Mouse (Mus musculus): ENCODE measurements around the gene Gm20431.

Gene Gm20431

DNA sequence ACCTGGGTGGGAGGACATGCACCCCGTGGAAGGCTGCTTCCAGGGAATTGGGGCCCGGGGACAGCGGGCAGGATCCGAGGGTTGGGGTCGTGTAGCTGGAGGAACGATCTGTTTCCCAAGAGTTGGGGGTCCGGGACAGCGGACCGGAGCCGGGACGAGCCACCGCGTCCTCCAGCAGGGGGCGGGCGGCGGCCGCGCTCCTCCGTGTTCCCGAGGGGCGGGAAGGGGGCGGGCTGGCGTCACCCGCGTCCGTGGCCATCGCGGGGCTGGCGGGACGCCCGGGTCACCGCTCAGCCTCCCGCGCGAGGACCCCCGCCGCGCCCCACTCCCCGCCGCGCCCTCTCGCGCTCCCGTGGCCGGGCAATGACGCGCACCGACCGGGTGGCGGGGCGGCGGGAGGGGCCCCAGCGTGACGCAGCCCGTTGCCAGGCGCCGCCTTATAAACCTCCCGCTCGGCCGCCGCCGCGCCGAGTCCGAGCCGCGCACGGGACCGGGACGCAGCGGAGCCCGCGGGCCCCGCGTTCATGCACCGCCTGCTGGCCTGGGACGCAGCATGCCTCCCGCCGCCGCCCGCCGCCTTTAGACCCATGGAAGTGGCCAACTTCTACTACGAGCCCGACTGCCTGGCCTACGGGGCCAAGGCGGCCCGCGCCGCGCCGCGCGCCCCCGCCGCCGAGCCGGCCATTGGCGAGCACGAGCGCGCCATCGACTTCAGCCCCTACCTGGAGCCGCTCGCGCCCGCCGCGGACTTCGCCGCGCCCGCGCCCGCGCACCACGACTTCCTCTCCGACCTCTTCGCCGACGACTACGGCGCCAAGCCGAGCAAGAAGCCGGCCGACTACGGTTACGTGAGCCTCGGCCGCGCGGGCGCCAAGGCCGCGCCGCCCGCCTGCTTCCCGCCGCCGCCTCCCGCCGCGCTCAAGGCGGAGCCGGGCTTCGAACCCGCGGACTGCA is 27.5 kb upstream of the Gm20431 start, which contains the start of gene Cebpb:
TSS of gene Cebpb (plus strand) at position 418 of the 954 bp plus-strand sequence.
- DNase-seq (ENCODE audit: low spot score), result peak; percentile 73

DNA sequence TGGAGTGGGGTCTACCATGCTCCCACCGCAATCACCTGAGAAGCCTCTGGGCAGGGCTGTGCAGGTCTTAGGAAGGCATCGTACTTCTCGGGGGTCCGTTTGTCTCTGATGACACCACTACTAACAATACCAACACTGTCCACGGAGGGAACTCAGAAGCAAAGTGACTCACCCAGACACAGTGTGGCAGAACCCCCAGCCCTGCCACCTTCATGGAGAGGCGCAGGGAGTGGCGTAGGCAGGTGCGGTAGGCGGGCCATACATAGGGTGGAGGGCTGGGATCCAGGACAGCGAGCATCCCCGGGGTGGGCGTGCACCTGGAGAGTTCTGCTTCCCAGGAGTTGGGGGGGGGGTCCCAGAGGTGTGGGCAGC is 26.8 kb upstream of the Gm20431 start:
- no peak for DNase-seq (ENCODE audit: low spot score)

DNA sequence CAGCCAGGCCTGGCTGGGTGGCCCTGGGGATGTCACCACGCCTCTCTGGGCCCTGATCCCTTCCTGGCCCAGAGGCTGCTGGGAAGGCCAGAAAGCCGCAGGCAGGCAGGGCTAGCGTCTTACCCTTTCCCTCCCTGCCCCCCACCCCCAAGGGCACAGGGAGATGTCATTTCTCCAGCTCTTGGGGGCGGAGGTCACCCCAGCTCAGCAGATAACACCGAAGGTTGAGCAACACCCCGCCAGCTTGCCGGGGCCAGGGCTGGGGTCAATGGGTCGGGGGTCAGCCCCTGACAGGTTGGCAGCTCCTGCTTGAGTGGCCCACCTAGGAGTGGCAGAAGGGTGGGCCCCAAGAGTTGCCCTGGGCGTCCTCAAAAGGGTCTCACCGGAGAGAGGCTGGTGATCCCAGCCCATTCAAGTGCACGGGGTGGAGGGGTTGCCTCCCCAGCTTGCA is 26.4 kb upstream of the Gm20431 start:
- no peak for DNase-seq (ENCODE audit: low spot score)

DNA sequence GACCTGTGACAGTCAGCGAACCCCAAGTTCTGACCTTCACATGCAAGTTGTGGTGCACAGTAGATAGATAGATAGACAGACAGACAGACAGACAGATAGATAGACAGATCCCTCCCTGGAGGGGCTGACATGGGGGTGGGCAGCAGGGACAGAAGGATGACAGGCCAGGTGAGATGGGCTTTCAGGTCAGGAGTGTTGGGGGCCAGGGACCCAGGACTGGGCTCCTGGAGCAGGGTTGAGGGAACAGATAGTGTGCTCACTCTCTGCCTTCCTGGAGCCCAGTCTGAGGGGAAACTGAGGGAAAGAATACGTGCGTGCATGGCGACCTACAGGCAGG is 25.9 kb upstream of the Gm20431 start:
- DNase-seq (ENCODE audit: low spot score), result no peak

DNA sequence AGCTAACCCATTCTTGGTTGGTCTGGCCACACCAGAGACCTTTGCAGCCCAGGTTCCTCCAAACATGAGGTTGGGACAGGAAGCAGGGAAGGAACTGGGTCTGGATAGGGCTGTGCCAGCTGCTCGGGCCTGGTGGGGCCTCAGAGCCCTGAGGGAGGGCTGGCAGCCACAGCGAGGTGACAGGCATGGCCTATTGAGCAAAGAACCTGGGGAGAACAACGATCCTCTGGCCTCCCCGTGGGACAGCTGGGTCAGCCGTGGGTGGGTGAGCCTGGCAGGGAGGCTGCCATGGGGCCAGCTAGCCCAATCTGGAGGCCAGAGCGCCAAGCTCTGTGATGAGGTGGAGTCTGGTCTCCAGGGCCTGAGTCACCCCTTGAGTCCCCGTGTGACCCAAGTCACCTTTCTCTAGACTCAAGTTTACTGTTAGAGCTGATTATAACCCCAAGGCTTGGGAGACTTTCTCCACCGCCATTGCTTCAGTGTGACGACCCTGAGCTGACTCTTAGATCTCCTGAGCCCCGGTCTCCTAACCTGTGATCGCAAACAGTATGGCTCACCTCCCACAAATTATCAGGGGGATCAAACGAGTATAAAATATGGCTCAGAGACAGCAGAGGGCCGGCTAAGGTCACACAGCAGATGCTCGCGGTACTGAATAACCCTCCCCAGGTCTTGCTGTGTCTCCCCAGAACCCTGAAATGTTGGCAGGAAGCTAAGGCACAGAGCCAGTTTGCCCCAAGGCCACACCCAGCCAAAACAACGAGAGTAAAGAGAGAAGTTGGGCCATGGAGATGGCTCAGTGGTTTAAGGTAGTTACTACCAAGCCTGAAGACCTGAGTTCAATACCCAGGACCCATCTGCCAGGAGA is 25.3 kb upstream of the Gm20431 start:
- DNase-seq (ENCODE audit: low spot score), result no peak

DNA sequence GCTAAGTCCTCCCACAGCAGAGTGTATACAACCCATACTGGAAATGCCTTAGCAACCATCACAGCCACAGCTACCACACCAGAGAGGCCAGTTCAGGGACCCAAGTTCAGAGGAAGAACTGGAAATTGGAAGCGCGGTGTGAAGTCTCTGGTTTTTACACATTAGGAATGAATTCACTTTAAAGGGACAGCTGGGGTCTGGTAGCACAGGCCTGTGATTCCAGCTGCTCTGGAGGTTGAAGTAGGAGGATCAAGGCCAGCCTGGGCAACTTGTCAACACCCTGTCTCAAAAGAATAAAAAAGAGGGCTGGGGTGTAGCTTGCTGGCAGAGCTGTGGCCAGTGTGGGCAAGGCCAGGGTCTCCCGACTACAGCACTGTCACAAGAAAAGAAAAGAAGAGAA is 24.6 kb upstream of the Gm20431 start:
- no peak for DNase-seq (ENCODE audit: low spot score)

DNA sequence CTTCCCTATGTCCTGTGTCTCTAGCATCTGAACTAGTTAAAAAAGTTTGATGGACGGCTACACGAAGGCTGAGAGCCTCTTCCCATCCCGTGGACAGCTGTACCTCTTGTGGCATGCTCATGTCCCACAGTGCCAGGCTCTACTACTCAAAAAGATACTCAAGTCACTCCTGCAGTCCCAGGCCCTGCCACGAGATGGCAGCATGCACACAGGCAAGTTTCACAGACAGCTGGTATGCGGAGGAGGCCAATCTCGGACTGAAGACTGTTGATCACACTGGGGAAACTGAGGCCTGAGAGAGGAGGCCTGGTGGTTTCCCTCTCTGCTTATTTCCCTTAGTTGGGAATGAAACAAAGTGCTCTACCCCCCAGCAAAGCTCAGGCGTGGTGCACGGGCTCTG is 23.8 kb upstream of the Gm20431 start:
- DNase-seq (ENCODE audit: low spot score), result peak; percentile 98

DNA sequence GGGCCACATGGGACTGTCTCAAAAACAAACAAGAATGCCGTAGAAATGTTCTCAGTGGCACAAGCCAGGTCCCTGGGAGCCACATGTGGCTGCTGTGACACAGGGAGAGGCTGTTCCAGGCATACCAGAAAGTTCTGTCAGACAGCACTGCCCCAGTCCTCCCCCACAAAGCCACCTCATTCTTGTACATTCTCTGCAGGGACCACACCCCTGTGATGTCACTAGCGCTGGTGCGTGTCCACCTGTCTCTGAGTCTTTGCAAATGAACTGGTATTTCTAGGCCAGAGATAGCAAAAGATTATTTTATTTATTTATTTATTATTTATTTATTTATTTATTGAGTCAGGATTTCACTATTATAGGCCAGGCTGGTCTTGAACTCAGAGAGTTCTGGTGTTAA is 22.4 kb upstream of the Gm20431 start:
- no peak for DNase-seq (ENCODE audit: low spot score)

DNA sequence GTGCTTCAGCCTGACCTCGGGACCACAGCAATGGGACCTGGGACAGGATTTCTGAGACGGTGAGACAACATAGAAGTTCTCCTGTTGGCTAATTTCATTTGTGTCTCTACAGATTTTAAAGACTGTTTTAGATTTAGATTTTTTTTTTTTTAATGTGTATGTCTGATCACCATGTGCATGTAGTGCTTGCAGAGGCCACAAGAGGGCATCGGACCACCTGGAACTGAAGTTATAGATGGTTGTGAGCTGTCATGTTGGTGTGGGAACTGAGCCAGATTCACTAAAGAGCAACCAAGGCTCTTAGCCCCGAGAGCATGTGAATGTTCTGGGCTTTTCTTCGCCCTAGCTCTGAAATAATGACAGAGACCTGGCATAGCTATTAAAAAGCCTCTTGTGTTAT is 19.4 kb upstream of the Gm20431 start:
- peak; percentile 74 for DNase-seq (ENCODE audit: low spot score)

DNA sequence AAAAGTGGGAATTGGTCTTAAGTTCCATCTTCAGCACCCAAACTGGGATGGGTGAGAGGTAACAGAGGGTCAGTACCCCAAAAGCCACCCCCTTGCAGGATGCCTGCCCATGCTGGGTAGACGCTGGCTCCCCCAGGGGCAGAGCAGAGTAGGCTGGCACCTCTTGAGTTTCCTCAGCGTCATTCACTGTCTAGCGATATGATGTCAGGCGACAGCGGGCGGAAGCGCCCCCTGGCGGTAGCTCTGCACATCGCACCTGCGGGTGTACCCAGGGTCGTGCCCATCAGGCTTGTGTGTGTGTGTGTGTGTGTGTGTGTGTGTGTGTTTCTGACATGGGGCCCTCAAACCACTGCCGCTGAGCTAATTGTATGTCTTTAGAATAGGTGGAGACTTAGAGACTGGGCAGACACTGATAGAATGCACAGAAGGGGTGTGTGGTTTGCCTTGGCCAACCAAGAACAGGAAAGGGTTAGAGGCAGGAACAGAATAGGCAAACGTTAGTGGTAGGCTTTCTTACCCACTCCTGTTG is 18.7 kb upstream of the Gm20431 start:
- peak; percentile 84 for DNase-seq (ENCODE audit: low spot score)

DNA sequence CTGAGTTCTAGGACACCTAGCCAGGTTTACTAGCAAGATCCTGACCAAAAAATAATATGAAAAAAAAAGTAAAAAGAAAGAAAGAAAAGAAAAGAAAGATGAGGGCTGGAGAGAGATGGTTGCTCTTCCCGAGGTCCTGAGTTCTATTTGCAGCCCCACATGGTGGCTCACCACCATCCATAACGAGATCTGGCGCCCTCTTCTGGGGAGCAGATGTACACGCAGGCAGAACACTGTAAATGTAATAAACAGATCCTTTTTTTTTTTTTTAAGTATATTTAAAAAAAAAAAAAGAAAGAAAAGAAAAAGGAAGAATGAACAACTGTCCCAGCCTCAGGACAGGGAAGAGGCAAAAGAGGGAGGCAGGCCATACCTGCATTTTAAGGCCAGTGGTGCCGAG is 17.3 kb upstream of the Gm20431 start:
- DNase-seq (ENCODE audit: low spot score), result no peak

DNA sequence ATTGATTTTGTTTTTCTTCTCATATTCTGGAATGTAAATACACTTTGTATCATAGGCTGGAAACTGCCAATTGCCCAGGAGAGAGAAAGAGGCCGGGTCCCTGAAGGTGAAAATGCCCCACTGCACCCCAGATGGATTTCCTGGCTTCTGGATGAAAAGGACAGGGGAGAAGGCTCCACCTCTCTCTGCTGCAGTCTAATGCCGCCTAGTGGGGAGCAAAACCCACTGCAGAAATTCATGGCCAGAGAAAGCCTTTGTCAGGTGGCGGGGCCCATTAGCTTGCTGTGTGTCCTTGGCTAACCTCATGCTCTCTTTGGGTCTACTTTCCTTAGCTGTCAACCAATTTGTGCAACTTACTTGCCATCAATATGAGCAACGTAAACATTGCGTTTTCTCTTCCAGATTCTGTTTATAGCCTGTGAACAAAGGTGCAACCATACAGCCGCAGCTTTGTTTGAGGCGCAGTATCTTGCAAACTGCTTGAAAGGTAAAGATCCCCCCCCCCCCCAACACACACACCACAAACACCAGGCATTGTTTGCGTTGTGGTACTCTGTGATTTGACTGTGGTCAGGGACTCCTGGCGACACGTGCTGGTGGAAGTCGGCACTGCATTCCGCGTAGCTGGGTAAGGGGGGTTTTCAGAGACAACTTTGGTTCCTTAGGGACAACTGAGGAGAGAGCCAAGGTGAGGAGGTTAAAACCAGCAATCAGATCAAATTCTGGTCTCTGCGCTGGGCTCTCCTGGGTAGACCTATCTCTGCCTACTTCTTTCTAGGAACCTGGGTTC is 14.0 kb upstream of the Gm20431 start:
- peak; percentile 57 for DNase-seq (ENCODE audit: low spot score)

DNA sequence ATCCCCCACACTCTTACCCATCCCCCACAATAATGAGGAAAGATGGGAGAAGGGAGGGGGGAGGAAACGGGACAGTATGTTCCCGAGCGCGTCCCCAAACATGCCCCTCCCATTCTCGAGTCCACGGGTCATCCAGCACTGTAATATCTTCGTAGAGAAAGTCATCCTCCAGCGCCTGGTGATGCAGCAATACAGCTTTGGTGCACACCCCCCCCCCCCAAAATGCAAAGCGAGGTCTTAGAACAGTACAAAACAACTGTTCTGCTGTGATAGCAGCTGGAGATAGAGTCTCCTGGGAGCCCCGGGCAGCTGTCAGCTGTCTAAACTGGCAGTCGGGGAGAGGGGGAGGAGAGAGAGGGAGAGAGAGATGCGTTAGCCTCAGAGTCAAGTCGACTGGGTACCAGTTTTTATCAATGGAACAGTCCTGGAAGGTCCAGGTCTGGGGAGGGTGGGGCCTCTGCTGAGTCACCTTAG is 11.0 kb upstream of the Gm20431 start:
- no peak for DNase-seq (ENCODE audit: low spot score)

DNA sequence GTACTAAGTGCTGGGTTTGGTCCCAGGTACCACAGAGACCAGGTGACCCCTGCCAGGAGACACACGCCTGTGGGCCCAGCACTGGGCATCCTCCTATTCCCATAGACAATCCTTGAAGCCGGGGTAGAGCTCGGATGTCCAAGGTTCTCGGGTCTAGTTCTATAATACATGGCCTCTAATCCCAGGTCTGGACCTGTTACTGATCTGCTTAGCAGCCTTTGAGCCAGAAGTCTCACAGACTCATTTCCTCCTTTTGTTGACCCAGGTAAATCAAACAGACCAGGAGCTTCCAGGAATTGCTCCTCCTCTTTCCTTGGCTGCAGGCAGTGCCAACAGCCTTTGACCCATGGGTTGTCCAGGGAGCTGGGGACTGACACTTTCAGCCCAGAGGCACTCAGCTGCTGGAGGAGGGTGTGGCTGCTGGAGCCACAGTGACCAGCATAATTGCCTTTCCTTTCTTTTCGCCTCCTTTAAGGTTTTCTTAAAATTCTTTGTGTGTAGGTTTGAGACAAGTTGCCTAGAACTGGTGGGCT is 9.9 kb upstream of the Gm20431 start:
- no peak for DNase-seq (ENCODE audit: low spot score)

DNA sequence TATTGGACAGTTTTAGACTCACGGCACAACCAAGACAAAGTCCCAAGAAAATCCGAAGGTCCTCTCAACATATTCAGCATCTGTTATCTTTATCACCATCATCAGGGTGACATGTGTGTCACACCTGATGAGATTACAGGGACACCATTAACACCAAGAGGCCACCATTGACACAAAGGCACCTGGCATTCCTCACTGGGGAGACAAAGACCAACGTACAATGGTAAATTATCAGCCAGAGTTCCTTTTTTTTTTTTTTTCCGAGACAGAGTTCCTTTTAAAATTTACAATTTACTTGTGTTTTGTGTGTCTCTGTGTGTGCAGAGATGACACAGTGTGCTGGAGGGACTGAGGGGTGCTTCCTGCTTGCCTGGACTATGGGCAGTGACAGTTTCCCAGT is 8.1 kb upstream of the Gm20431 start:
- DNase-seq (ENCODE audit: low spot score), result no peak

DNA sequence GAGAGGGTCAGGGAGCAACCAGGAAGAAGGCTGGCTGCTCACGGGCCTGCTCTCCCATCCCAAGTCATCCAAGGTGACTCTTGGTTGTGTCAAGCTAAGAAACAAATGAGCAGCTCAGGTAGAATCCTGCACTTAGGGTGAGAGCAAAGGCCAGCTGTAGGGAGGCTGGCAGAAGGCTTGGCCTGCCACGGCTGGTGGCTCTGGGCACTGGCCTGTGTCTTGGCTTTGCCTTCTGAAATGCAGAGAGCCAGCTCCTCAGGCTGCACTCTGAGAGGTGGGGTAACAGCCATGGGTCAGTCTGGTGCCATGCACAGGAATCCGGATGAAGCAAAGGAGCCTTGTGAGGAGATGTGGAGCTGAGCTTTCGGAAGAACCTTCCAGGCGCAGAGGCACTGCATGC is 7.1 kb upstream of the Gm20431 start:
- DNase-seq (ENCODE audit: low spot score), result no peak

DNA sequence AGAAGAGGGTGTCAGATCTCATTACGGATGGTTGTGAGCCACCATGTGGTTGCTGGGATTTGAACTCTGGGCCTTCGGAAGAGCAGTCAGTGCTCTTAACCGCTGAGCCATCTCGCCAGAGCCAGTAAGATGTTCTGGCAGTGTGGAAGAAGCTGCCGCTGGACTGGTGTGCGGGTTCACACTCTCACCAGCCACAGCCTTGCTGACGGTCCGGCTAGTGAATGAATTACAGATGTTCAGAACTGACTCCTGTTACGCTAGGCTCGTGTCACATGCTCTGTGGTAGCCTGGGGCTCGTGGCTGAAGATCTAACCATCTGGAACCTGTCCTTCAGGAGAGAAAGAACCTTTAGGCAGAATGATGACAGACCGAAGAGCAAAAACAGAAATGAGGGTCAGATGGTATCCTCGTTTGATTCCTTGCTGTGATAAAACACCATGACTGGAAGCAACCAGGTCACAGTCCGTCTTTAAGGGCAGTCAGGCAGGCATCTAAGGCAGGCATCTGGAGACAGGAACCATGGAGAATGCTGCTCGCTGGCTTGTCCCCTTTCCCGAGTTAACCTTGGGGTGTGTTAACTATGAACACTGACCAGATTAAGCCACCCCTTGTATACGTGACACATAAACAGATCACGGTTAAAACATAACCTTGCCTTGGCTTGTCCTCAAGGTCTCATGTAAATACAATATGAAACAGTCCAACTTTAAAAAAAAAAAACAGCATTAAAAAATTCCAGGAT is 4.8 kb upstream of the Gm20431 start:
- no peak for DNase-seq (ENCODE audit: low spot score)

DNA sequence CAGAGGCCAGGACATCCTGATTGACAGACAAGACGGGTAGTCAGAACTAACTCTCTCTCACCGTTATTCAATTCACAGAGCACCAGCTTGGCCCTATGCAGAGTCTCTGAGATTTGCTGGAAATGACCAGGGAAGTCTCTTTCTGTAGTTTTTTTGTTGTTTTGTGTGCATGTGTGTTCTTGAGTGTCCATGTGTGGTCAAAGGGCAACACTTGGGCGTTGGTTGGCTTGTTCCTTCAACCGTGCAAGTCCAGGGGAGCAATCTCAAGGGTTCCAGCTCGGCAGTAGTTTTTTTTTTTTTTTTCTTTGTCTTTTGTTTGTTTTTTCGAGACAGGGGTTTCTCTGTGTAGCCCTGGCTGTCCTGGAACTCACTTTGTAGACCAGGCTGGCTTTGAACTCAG is 1.4 kb upstream of the Gm20431 start:
- no peak for DNase-seq (ENCODE audit: low spot score)

DNA sequence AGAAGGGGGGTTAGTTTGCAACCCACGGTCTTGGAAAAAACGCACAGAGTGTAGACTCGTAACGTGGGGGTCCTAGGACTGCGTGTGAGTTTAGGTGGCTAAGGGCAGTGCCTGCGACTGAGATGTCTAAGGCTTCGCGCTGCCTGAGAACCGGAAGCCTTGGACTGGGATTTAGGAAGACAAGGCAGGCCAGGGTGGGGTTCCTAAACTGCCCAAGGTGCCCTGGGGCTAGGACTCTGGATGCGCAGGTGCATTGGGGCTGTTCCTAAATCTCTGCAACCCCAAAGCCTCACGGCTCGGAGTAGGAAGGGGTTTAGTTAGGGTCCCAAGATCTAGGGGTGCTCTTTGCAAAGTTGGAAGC is 705 bp downstream of the Gm20431 start:
- peak; percentile 55 for DNase-seq (ENCODE audit: low spot score)

DNA sequence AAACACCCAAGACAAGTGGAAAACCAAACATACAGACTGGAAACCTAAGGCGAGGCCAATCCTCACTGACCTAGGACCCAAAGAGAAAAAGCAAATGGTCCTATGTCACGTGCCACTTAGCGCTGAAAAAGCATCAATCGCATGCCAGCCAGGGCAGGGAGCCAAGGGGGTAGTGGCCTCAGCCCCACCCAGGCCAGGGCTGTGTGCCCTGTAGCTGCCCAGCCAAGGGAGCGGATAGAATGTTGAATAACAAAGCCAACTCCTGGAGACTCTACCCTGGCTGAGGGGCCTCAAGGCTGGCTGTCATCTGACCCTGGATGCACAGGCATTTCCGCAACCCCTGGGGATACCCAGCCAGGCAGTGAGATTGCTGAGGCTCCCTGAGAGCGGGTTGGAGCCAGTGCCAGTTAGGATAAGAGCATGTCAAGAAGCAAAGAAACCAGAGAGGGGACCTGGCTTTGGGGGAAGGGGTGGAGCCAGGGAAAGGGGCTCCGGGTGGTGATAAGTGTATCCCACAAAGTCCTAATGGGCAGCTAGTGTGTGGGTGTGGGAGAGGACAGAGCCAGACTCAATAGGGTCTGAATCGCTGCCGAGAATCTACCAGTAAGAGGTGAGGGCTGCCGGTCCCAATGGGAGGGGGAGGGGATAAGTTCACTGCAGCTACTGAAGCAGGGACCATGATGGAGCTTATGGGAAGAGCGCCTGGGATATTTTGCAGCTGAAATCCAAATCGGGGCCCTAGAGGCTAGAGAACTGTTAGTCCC is 1.3 kb downstream of the Gm20431 start:
- DNase-seq (ENCODE audit: low spot score), result peak; percentile 22
